Mouse (Mus musculus) lung, embryonic 15.5 days (tissue): ENCODE data around the gene Pcsk5. TPM values are rescaled to one million over a fixed set of nuclear protein-coding genes. Genes with fewer than 3 reads are reported as not detected.

Source experiments
- ATAC-seq: fragments of 200-750 bp; cut with Nextera tagmentation; 2 replicates; pipeline ENCODE4 v1.8.0; 2017; ENCODE audit warnings: moderate number of reproducible peaks, borderline replicate concordance; ENCODE audit not compliant: low FRiP score, low TSS enrichment; ENCODE audit errors: extremely low read depth
- H3K27ac ChIP-seq: fragments of 300-500 bp; sonication (generic); 2 replicates; pipeline ENCODE4 v1.5.1; 2015; ENCODE audit warnings: moderate library complexity, mild to moderate bottlenecking, inconsistent platforms
- H3K27me3 ChIP-seq: fragments of 300-500 bp; sonication (generic); 2 replicates; pipeline ENCODE4 v1.6.1; 2015; ENCODE audit warnings: inconsistent platforms
- H3K36me3 ChIP-seq: fragments of 300-500 bp; sonication (generic); 2 replicates; pipeline ENCODE4 v1.6.1; 2015; ENCODE audit warnings: inconsistent platforms
- H3K4me1 ChIP-seq: fragments of 300-500 bp; sonication (generic); 2 replicates; pipeline ENCODE4 v1.6.1; 2015; ENCODE audit warnings: inconsistent platforms
- H3K4me2 ChIP-seq: fragments of 300-500 bp; sonication (generic); 2 replicates; pipeline ENCODE4 v1.6.1; 2015; ENCODE audit warnings: inconsistent platforms, mild to moderate bottlenecking, moderate library complexity
- H3K4me3 ChIP-seq: fragments of 300-500 bp; sonication (generic); 2 replicates; pipeline ENCODE4 v1.5.1; 2015; ENCODE audit warnings: mild to moderate bottlenecking, inconsistent platforms
- H3K9ac ChIP-seq: fragments of 300-500 bp; sonication (generic); 2 replicates; pipeline ENCODE4 v1.6.1; 2015; ENCODE audit warnings: inconsistent platforms
- H3K9me3 ChIP-seq: fragments of 300-500 bp; sonication (generic); 2 replicates; pipeline ENCODE4 v1.6.1; 2016; ENCODE audit warnings: inconsistent platforms
- WGBS: fragments of 180-500 bp; shearing (Covaris S2); methylation state at CpG from one replicate; pipeline ENCODE4 v1.1.7; 2015; 5-methylcytosine and 5-hydroxymethylcytosine counted together
- polyA plus RNA-seq: library from polyadenylated mRNA; unstranded; fragments of >200 nt; fragmentation: Nextera tagmentation; extraction: Ambion mirVana; gene quantifications from 2 replicates; pipeline ENCODE4 v1.2.1, GENCODE M21; 2015

The Pcsk5 gene
- polyA plus RNA-seq, result 22.3 and 24.6 TPM in 2 replicates

DNA sequence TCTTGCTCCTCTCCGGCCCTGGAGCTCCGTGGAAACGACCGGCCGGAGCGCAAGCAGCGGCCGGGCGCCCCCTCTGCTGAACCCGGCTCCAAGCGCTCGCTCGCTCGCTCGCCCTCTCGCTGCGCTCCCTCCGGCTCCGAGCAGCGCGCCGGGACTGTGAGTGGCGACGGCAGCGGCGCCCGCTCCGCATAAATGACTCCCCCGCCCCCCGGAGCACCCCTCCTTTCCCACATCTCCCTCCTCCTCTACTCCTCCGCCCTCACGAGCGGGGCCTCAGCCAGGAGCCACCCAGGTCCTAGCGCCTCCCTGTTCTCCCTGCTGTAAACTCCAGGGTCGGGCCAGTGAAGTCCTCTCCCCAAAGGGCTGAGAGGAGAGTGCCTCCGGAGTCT, at the start of gene Pcsk5:
Gene Pcsk5, minus strand, starts transcription at position 162 of the 389 bp plus-strand sequence.
- Histone ChIP-seq H3K27ac (peak within 1 kb of the TSS; percentile 87), H3K9me3 (no peaks in the 10 kb centered on the region), H3K4me2 (peak within 1 kb of the TSS; percentile 93), H3K36me3 (no peaks in the 10 kb centered on the region), H3K4me1 (peaks cover 23% of the 10 kb centered on the region), H3K9ac (peak within 1 kb of the TSS; percentile 78), H3K4me3 (peak within 1 kb of the TSS; percentile 75), H3K27me3 (no peaks in the 10 kb centered on the region)
- 0% methylated on average over 34 of the region's 36 CpGs for WGBS
- ATAC-seq, result peak; percentile 95

DNA sequence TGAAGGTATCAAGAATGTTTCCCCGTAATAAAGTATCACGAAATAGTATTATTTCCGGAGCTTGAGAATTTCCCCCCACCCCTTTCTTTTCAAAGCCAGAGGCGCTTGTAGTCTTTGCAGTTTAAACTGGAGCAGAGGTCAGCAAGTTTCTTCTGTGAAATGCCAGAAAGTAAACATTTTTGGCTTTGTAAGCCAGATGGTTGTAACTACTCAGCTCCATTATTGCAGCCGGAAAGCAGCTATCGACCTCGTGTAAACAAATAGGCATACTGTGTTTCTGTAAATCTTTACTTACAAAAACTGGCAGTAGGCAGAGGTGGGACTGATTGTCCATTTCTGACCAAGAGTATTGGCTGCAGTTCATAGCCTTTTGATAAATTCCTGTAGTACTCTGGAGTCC, 38.4 kb upstream of the Pcsk5 start:
- no peaks in the 10 kb centered on the region for H3K27me3 ChIP-seq
- WGBS, result 19% methylated on average over 7 of the region's 7 CpGs
- peak; percentile 83; the same call in 1 of the 2 replicates for ATAC-seq
- H3K9me3 ChIP-seq, result no peaks in the 10 kb centered on the region
- no peak overlapping the region for H3K9ac ChIP-seq
- peak overlapping the region; percentile 34; the same call in 1 of the 2 replicates for H3K4me2 ChIP-seq
- H3K36me3 ChIP-seq, result no peaks in the 10 kb centered on the region
- H3K27ac ChIP-seq, result peak overlapping the region; percentile 46
- H3K4me1 ChIP-seq, result peaks cover 17% of the 10 kb centered on the region
- no peak overlapping the region for H3K4me3 ChIP-seq

DNA sequence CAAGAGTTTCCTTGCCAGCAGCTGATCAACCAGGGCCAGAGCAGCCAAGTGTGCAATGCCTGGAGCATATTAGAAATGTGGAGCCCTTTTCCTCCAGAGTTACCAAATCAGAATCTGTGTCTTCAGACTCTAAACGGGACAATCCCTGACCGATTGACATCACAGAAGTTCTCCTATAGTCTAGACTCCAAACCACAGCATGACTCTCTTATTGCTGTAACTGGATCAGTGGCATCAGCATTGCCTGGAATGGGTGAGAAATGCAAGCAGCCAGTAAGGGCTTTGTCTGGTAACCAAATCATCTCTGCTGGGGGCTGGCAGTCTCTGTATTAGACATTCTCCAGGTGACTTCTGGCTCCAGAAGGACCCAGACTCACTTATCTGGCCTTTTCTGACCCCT, 37.0 kb upstream of the Pcsk5 start:
- WGBS, result 64% methylated on average over 2 of the region's 2 CpGs
- ATAC-seq, result no peak
- Histone ChIP-seq H3K4me1 (peaks cover 17% of the 10 kb centered on the region), H3K9ac (no peak overlapping the region), H3K27ac (no peak overlapping the region), H3K27me3 (no peaks in the 10 kb centered on the region), H3K36me3 (no peaks in the 10 kb centered on the region), H3K9me3 (no peaks in the 10 kb centered on the region), H3K4me2 (no peak overlapping the region), H3K4me3 (no peak overlapping the region)

DNA sequence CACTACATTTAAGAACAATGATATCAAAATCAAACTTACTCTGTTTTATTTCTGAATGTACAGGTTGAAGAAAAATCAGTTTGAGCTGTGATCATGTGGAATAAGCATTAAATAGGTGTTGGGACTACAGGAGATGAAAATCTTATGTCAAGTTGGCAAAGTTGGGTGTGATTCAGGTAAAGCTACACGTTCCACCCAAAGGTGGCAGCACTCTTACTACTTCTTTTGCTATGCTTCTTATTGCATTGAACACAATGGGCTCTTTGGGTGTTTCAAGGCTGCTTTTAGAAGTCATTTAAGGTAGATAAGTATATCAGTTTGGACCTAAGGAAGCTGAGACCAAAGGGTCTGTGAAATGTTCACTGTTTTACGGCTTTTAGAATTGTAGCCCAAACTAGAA, 36.3 kb upstream of the Pcsk5 start:
- peaks cover 17% of the 10 kb centered on the region for H3K4me1 ChIP-seq
- H3K9ac ChIP-seq, result no peak overlapping the region
- H3K4me3 ChIP-seq, result no peak overlapping the region
- no peak overlapping the region for H3K27ac ChIP-seq
- WGBS, result 54% methylated on average over 2 of the region's 2 CpGs
- no peaks in the 10 kb centered on the region for H3K36me3 ChIP-seq
- no peak overlapping the region for H3K4me2 ChIP-seq
- H3K9me3 ChIP-seq, result no peaks in the 10 kb centered on the region
- no peak for ATAC-seq
- no peaks in the 10 kb centered on the region for H3K27me3 ChIP-seq

DNA sequence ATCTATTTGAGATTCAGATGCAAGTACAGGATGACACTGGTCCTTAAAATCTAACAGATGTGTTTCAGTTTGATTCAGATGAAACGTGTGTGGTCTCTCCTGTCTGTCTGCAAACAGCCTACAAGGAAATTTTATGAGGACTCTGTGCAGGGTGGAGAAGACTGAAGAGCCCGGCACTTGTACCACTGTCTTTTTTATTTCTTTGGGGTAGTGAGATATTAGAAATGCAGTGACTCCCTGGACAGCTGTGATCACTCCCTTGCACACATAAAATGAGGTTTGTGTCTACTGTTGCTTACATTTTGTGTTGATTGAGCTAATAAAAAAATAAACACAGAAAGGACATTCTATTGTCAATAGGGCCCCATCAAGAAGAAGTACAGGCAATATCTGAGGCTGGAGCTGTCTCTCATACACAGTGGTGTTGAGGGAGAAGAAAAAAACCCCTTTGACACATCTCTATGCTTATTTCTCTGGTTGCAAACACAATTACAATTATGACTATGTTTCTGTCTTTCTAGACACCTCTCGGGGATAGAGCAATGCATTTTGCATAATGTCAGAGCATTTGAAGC, 29.0 kb upstream of the Pcsk5 start:
- Histone ChIP-seq H3K9me3 (no peaks in the 10 kb centered on the region), H3K4me1 (no peaks in the 10 kb centered on the region), H3K4me3 (no peak overlapping the region), H3K27me3 (no peaks in the 10 kb centered on the region), H3K36me3 (no peaks in the 10 kb centered on the region), H3K9ac (no peak overlapping the region), H3K4me2 (no peak overlapping the region), H3K27ac (no peak overlapping the region)
- 58% methylated on average over 3 of the region's 3 CpGs for WGBS
- no peak for ATAC-seq

DNA sequence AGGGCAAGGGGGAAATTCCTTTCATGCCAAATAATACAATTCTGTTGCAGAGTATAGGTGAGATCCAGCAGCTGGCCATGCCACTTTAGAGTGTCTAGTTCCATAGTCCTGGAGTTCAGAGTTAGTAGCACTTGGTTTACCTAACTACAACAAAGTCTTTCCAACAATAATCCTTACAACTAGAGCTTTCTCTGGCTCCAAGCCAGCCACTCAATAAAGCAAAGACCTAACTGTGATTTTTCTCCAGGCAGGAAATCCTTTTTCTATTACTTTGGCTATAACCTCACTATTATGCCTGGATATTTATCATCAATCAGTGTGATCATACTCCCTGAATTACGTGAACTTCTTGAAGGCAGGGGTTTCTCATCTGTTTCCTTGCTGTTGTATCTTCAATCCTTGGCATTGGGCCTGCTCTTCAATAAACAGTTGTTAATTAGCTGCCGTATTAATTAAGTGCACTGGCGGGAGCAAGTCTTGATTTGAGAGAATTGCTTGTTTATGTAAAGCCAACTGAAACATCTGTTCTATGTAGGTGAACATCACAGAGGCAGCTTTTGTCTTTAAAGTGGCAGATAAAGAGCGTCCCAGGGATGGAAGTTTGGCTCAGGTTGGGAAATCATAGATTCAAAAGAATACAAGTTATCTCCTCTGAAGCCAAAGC, 23.1 kb upstream of the Pcsk5 start:
- H3K9ac ChIP-seq, result no peak overlapping the region
- no peak overlapping the region for H3K4me2 ChIP-seq
- H3K4me3 ChIP-seq, result no peak overlapping the region
- no peaks in the 10 kb centered on the region for H3K36me3 ChIP-seq
- H3K9me3 ChIP-seq, result no peaks in the 10 kb centered on the region
- WGBS, result 29% methylated on average over 4 of the region's 4 CpGs
- H3K27ac ChIP-seq, result no peak overlapping the region
- peaks cover 10% of the 10 kb centered on the region; the same call in 1 of the 2 replicates for H3K4me1 ChIP-seq
- H3K27me3 ChIP-seq, result no peaks in the 10 kb centered on the region
- ATAC-seq, result no peak

DNA sequence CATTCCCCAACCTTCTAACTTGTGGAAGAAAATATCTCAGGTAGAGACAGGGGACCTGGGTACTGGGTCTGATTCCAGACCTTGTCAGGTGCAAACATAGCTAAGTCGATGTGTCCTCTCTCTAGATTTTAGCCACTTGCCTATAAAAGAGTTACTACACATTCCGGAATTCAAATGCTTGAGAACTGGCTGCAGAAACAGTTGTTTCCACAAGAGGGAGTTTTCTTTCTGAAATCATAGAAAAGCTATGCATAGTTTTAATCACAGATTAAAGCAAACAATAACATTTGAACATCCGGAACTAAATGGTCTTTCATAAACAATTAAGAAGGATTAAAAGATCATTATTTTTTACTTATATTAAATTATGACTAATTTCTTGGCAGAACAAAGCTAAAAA, 19.3 kb upstream of the Pcsk5 start:
- no peaks in the 10 kb centered on the region for H3K36me3 ChIP-seq
- no peak for ATAC-seq

DNA sequence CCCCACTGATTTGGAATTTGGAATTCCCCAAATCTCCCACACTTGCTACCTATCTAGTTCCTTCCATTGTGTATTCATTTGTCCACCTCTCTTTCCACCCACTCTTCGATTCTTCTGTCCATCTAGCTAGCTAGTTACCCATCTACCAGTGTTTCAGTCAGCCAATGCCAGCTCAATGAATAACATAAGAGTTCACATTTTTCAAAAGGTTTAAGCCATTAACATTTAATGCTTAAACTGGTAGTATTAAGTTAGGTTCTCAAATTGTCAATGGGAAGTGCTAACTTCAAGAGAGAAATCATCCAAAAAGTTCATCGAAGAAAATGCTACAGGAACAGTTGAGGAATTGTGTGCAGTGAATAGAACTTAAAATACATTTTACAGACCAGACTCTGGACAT, 11.0 kb upstream of the Pcsk5 start:
- no peak for ATAC-seq
- Histone ChIP-seq H3K27ac (no peak overlapping the region), H3K27me3 (no peaks in the 10 kb centered on the region), H3K4me3 (no peak overlapping the region), H3K9ac (no peak overlapping the region), H3K4me1 (no peaks in the 10 kb centered on the region), H3K36me3 (no peaks in the 10 kb centered on the region), H3K4me2 (no peak overlapping the region), H3K9me3 (no peaks in the 10 kb centered on the region)
- 72% methylated on average over 2 of the region's 2 CpGs for WGBS

More for the DNA sequence above, 19.3 kb upstream of the Pcsk5 start:
- Histone ChIP-seq H3K4me2 (no peak overlapping the region), H3K27me3 (no peaks in the 10 kb centered on the region), H3K9me3 (no peaks in the 10 kb centered on the region), H3K4me3 (no peak overlapping the region), H3K4me1 (peaks cover 10% of the 10 kb centered on the region; the same call in 1 of the 2 replicates), H3K27ac (no peak overlapping the region), H3K9ac (no peak overlapping the region)
- 48% methylated on average over 3 of the region's 3 CpGs for WGBS

DNA sequence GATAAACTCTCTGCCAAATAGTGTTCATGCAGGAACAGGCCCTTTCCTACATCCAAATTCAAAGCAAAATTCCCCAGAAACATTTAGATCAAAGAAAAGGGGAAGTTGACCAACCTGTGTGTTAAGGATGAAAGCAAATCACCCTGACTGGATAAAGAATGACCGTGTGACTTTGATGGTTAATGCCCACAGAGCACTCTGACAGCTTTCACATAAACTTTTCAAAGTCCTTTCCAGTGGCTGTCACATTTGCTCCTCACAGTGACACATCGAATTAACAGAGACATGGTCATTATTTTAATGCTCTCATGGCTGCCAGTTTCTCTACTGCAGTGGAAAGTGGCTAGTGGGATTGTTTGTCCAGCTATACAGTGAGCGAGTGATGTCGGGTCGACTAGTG, 8.5 kb upstream of the Pcsk5 start:
- no peak overlapping the region for H3K4me2 ChIP-seq
- 40% methylated on average over 5 of the region's 5 CpGs for WGBS
- H3K9me3 ChIP-seq, result no peaks in the 10 kb centered on the region
- ATAC-seq, result no peak
- no peaks in the 10 kb centered on the region for H3K27me3 ChIP-seq
- no peak overlapping the region for H3K9ac ChIP-seq
- no peak overlapping the region for H3K4me3 ChIP-seq
- H3K36me3 ChIP-seq, result no peaks in the 10 kb centered on the region
- H3K4me1 ChIP-seq, result no peaks in the 10 kb centered on the region
- no peak overlapping the region for H3K27ac ChIP-seq

DNA sequence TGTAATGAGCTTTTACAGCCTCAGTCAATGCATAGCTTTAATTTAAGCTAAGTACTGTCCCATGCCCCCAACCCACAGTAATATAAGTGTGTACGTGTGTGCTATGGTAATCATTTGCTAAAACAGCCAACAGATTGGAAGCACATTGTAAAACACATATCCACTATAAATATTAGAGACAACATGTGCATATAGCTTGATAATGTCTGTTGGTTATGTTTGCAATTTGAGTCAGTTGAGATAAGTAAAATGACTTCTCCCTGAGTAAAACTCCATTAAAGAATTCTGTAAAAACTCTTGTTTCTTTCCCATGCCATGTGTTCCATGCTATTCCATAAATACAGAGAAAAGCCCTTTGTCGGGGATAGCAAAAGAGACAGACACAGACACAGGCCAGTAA, 4.2 kb upstream of the Pcsk5 start:
- Histone ChIP-seq H3K27me3 (no peaks in the 10 kb centered on the region), H3K4me3 (no peak overlapping the region), H3K36me3 (no peaks in the 10 kb centered on the region), H3K4me2 (no peak overlapping the region), H3K9me3 (no peaks in the 10 kb centered on the region), H3K4me1 (0 out of 2 replicates have a peak, but pooled peaks cover 7% of the 10 kb centered on the region), H3K27ac (no peak overlapping the region), H3K9ac (no peak overlapping the region)
- no peak for ATAC-seq
- WGBS, result 83% methylated on average over 2 of the region's 2 CpGs

DNA sequence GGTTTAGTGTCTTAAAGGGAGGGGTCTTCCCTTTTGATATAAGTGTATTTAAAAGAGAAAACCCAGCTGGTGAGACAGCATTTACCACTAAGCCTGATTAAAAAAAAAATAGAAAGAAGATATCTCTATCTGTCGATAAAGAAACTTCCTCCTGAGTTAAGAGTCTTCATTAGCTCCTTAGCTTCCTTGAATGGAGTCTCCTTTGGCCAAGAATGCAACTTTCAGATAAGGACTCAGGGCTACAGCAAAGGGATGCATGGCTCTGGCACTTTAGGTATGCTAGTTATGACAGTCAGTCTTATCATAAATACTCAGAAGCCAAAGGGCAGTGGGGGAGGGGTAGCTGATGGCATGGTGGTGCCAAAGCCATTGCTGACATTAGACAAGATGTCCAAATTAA, 2.4 kb upstream of the Pcsk5 start:
- 34% methylated on average over 1 of the region's 1 CpGs for WGBS
- Histone ChIP-seq H3K36me3 (no peaks in the 10 kb centered on the region), H3K9me3 (no peaks in the 10 kb centered on the region), H3K9ac (no peak overlapping the region), H3K4me2 (no peak overlapping the region), H3K4me1 (peaks cover 22% of the 10 kb centered on the region), H3K27ac (no peak overlapping the region), H3K4me3 (no peak overlapping the region), H3K27me3 (no peaks in the 10 kb centered on the region)
- no peak for ATAC-seq

DNA sequence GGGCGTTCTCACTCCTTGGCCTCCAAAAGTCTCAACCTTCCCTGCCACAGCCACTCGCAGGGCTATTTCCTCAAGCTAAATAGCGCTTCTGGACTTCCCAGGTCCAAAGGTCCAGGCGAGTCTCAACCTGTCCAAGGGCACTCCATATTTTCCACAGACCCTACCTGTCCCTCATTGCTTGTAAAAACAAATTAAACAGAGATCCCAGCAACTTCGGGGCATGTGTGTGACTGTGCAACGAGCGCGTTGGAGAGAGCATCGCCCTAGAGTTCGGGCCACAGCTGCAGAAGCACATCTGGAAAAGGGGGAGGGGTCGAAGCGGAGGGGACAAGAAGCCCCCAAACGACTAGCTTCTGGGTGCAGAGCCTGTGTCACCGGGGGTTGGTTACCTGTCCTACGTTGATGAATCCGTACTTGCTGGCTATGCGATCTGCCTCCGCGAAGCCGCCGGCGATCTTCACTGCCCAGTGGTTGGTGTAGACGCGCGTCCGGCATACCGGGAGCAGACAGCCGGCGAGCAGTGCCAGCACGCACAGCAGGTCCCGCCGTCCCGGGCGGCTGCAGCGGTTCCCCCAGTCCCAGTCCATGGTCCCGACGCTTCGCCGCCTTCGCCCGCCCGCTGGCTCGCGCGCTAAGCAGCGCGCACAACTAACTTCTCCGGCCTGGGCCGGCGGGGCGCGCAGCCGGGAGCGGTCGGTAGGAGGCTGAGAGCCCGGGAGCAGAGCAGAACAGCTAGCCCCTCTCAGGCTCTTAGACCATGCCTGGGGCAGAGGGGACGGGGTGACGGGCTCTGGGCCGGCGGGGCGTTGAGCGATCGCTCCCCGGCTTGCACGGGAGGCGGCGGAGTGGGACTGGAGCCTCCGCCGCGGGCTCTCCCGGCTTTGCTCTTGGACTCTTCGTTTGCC, 614 bp downstream of the Pcsk5 start:
- no peaks in the 10 kb centered on the region for H3K9me3 ChIP-seq
- peak overlapping the region; percentile 87 for H3K27ac ChIP-seq
- under 1% methylated on average over 67 of the region's 72 CpGs for WGBS
- no peaks in the 10 kb centered on the region for H3K27me3 ChIP-seq
- no peaks in the 10 kb centered on the region for H3K36me3 ChIP-seq
- peak overlapping the region; percentile 75 for H3K4me3 ChIP-seq
- H3K9ac ChIP-seq, result peak overlapping the region; percentile 78
- peak; percentile 83 for ATAC-seq
- H3K4me2 ChIP-seq, result peak overlapping the region; percentile 93
- H3K4me1 ChIP-seq, result peaks cover 23% of the 10 kb centered on the region
